Mouse (Mus musculus): Measurements from ENCODE around the gene Ttll5.

DNA sequence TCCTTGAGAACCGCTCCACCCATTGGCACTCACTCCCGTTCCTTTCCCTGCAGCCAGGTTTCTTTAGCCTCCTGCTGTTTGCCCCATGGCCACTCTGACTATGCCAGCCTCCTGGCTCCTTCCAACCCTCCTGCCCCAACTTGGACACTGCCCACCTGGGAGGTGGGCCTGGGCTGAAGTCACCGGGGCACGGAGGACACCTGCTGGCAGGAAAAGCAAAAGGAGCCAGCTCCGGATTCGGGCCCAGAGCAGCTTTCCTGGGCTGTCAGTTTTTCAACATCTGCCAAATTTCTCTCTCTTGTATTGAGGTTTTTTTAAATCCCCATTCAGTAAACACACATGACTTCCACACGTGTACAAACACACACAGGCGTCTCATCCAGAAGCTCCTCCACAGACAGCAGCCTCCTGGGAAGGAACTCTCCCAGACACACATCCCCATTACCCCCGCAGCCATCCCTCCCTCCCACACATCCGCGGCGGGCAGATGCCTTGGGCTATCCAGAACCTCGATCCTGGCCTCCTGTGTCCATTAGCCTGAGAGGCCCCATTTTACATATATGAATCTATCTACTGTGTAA, 252.0 kb downstream of the Ttll5 start:
- TF ChIP-seq JUND (IDR thresholded peaks at IDR 0.05; ENCODE audit: low read depth, low read length) (no peak), POLR2A (IDR thresholded peaks at IDR 0.05; ENCODE audit: control insufficient read depth in 1 of 2, insufficient read depth in 1 of 2, low read depth in 1 of 2, low read length in 2 of 2, poor library complexity in 1 of 2) (no peak), CHD2 (IDR thresholded peaks at IDR 0.05; ENCODE audit: low read length) (no peak), HCFC1 (IDR thresholded peaks at IDR 0.05; ENCODE audit: low read depth, low read length) (no peak), EP300 (IDR thresholded peaks at IDR 0.05; ENCODE audit: low read depth in 1 of 2, low read length in 2 of 2) (no peak)
